Mouse (Mus musculus) heart, embryonic 11.5 days (tissue): ENCODE measurements at regions not wholly inside any gene's neighbourhood (a gene's known extent, or its start where the extent isn't known, plus 50 kb on each side); places are given as distances from the start of the nearest gene placed in this dataset.
A peak's percentile ranks its signal among the peaks of the same experiment; 100 is the strongest.

Experiments used
- ATAC-seq: fragments of 200-750 bp; cut with Nextera tagmentation; replicated peaks from 2 replicates; pipeline ENCODE4 v1.8.0; 2017; ENCODE audit warnings: moderate library complexity; ENCODE audit not compliant: insufficient number of reproducible peaks, low FRiP score, low TSS enrichment
- H3K27ac ChIP-seq: fragments of 300-500 bp; sonication (generic); 2 replicates; pipeline ENCODE4 v1.5.1; 2014; ENCODE audit warnings: mild to moderate bottlenecking, low read depth, low read length
- H3K27me3 ChIP-seq: fragments of 300-500 bp; sonication (generic); 2 replicates; pipeline ENCODE4 v1.6.1; 2014; ENCODE audit warnings: mild to moderate bottlenecking, low read length, mixed read lengths; ENCODE audit not compliant: control insufficient read depth, insufficient read depth
- H3K36me3 ChIP-seq: fragments of 300-500 bp; sonication (generic); 2 replicates; pipeline ENCODE4 v1.6.1; 2014; ENCODE audit warnings: mild to moderate bottlenecking, low read length, moderate library complexity, mixed read lengths; ENCODE audit not compliant: control insufficient read depth, insufficient read depth
- H3K4me1 ChIP-seq: fragments of 300-500 bp; sonication (generic); 2 replicates; pipeline ENCODE4 v1.6.1; 2014; ENCODE audit warnings: low read length; ENCODE audit not compliant: control insufficient read depth, insufficient read depth
- H3K4me2 ChIP-seq: fragments of 300-500 bp; sonication (generic); 2 replicates; pipeline ENCODE4 v1.6.1; 2014; ENCODE audit warnings: mild to moderate bottlenecking, moderate library complexity
- H3K4me3 ChIP-seq: fragments of 300-500 bp; sonication (generic); 2 replicates; pipeline ENCODE4 v1.5.1; 2014; ENCODE audit warnings: low read depth, low read length
- H3K9ac ChIP-seq: fragments of 300-500 bp; sonication (generic); 2 replicates; pipeline ENCODE4 v1.6.1; 2014; ENCODE audit warnings: mild to moderate bottlenecking, low read depth, low read length, moderate library complexity
- H3K9me3 ChIP-seq: fragments of 300-500 bp; sonication (generic); replicated peaks from 2 replicates; pipeline ENCODE4 v1.6.1; 2016; ENCODE audit warnings: low read length; ENCODE audit not compliant: control insufficient read depth
- WGBS: fragments of 180-500 bp; shearing (Covaris S2); extraction: QIAGEN DNeasy Blood & Tissue Kit; methylation state at CpG from one replicate; pipeline ENCODE4 v1.1.7; 2014; ENCODE audit not compliant: insufficient replicate concordance; 5-methylcytosine and 5-hydroxymethylcytosine counted together

- no peak overlapping the region for H3K9ac ChIP-seq
- no peaks in the 10 kb centered on the region for H3K9me3 ChIP-seq
- H3K36me3 ChIP-seq = no peaks in the 10 kb centered on the region
- 54% methylated on average over 3 of the region's 3 CpGs for WGBS
- no peak overlapping the region for H3K27ac ChIP-seq
- no peak overlapping the region for H3K4me3 ChIP-seq
- ATAC-seq = no peak
- no peak overlapping the region for H3K4me2 ChIP-seq
- no peaks in the 10 kb centered on the region for H3K4me1 ChIP-seq
- no peaks in the 10 kb centered on the region for H3K27me3 ChIP-seq
Measured at GRCm38 (mm10) chr4:55183519-55183918, 166.3 kb upstream of the Rad23b start.

GRCm38 (mm10) chr4:55188716-55189115 is 161.1 kb upstream of the Rad23b start:
- no peaks in the 10 kb centered on the region for H3K9me3 ChIP-seq
- no peaks in the 10 kb centered on the region for H3K27me3 ChIP-seq
- H3K4me3 ChIP-seq = no peak overlapping the region
- no peaks in the 10 kb centered on the region for H3K4me1 ChIP-seq
- ATAC-seq = no peak
- 85% methylated on average over 7 of the region's 7 CpGs for WGBS
- no peak overlapping the region for H3K4me2 ChIP-seq
- H3K9ac ChIP-seq = no peak overlapping the region
- no peaks in the 10 kb centered on the region for H3K36me3 ChIP-seq
- H3K27ac ChIP-seq = no peak overlapping the region

GRCm38 (mm10) chr4:55190586-55190985 is 159.3 kb upstream of the Rad23b start:
- Histone ChIP-seq H3K4me3 (no peak overlapping the region), H3K36me3 (no peaks in the 10 kb centered on the region), H3K4me1 (no peaks in the 10 kb centered on the region), H3K4me2 (no peak overlapping the region), H3K9ac (no peak overlapping the region), H3K27ac (no peak overlapping the region), H3K27me3 (no peaks in the 10 kb centered on the region), H3K9me3 (no peaks in the 10 kb centered on the region)
- WGBS = 47% methylated on average over 6 of the region's 6 CpGs
- ATAC-seq = no peak

DNA sequence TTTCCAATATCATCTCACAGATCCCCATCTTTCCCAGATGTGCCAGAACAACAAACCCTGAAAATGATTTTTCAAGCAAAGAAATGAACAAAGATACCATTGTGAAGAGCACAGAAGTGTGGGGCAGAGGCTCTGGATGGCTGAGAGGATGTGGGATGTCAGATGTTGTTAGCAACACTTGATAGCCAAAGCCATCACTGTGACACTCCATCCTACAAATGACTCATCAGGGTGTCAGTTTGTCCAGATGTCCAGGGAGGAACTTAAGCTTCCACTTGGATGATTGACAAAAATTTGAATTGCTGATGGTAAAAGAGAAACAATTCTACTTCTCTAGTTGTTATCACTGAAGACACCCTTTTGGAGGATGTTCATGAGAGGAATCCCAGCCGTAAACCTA is 155.8 kb upstream of the Rad23b start:
- WGBS = 74% methylated on average over 1 of the region's 1 CpGs

DNA sequence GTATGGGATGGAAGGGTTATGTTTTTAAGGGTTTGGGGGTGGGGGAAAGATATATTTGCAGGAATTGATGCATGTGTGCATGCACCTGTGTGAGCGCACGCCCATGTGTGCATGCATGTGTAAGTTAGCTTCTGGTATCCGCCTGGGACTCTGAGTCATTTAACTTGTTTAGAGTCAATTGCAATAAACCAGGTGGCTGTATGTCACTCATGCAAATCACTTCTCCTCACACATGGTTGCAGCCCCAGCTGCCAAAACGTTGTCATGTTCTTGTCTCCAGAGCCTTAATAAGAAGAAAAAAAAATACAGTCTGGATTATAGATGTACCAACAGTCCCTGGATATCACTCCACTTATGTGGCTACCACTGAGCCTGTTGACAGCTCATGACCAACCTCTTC is 155.3 kb upstream of the Rad23b start:
- no peaks in the 10 kb centered on the region for H3K36me3 ChIP-seq
- no peak overlapping the region for H3K4me3 ChIP-seq
- H3K27me3 ChIP-seq = no peaks in the 10 kb centered on the region
- ATAC-seq = no peak
- no peaks in the 10 kb centered on the region for H3K9me3 ChIP-seq
- no peak overlapping the region for H3K4me2 ChIP-seq
- no peak overlapping the region for H3K9ac ChIP-seq
- H3K27ac ChIP-seq = no peak overlapping the region
- H3K4me1 ChIP-seq = no peaks in the 10 kb centered on the region
- WGBS = 78% methylated on average over 4 of the region's 4 CpGs

More for the DNA sequence above, 155.8 kb upstream of the Rad23b start:
- no peaks in the 10 kb centered on the region for H3K4me1 ChIP-seq
- H3K36me3 ChIP-seq = no peaks in the 10 kb centered on the region
- no peaks in the 10 kb centered on the region for H3K27me3 ChIP-seq
- no peak overlapping the region for H3K9ac ChIP-seq
- no peak overlapping the region for H3K4me2 ChIP-seq
- ATAC-seq = no peak
- no peaks in the 10 kb centered on the region for H3K9me3 ChIP-seq
- no peak overlapping the region for H3K27ac ChIP-seq
- H3K4me3 ChIP-seq = no peak overlapping the region

DNA sequence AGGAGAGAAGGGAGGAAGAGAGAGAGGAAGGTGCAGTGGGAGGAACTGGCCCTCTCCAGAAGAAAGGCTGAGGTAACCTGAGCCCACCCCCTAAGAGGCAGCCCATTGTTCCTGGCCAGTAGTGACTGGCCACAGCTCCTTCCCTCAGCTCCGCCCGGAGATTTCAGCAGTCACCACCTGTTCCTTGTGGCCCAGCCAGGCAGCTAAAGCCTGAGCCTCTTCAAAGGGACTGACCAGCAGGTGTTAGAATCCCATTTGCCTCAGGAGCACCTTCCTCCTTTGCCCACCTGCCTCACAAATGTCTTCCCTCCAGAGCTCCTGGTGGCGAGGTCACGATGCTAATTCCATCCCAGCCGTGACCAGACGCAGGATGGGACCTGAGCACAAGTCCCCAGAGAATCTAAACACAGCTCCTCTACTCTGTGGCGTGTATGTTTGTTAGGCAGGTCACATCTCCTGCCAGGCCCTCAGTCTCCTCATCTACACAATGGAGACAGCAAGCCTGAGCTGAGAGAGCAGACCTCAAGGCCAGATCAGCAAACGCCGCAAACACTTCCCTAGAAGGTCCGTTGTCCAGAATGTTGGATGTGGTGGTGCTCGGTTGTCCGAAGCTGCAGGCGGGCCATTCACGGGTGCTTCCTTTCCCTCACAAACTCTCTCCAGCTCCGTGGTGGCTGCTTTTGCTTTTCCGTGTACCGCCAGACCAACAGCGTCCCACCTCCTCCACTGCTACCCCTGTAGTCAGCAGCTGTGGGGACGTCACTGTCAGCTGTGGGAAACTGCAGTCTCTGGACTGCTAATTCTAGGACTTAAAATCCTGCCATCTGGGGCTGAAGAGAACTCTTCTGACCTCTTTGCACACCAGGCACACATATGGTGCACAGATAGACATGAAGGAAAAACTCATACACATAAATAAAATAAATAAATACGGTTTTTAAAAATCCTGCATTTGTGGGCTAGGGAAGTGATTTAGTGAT is 145.8 kb upstream of the Rad23b start:
- Histone ChIP-seq H3K27me3 (no peaks in the 10 kb centered on the region), H3K4me2 (no peak overlapping the region)
- WGBS = 49% methylated on average over 20 of the region's 20 CpGs

GRCm38 (mm10) chr4:55206226-55206625 is 143.6 kb upstream of the Rad23b start:
- peaks cover 11% of the 10 kb centered on the region for H3K4me1 ChIP-seq
- no peaks in the 10 kb centered on the region for H3K36me3 ChIP-seq
- H3K4me3 ChIP-seq = no peak overlapping the region
- no peaks in the 10 kb centered on the region for H3K9me3 ChIP-seq
- no peak overlapping the region for H3K9ac ChIP-seq
- no peak for ATAC-seq
- WGBS = 67% methylated on average over 3 of the region's 3 CpGs
- no peaks in the 10 kb centered on the region for H3K27me3 ChIP-seq
- H3K27ac ChIP-seq = no peak overlapping the region
- no peak overlapping the region for H3K4me2 ChIP-seq

More for the DNA sequence above, 145.8 kb upstream of the Rad23b start:
- H3K9ac ChIP-seq = no peak overlapping the region
- H3K27ac ChIP-seq = no peak overlapping the region
- no peak overlapping the region for H3K4me3 ChIP-seq
- no peak for ATAC-seq
- H3K4me1 ChIP-seq = peaks cover 11% of the 10 kb centered on the region
- no peaks in the 10 kb centered on the region for H3K36me3 ChIP-seq
- no peaks in the 10 kb centered on the region for H3K9me3 ChIP-seq

GRCm38 (mm10) chr4:55207749-55208385 is 142.0 kb upstream of the Rad23b start:
- H3K4me1 ChIP-seq = peaks cover 11% of the 10 kb centered on the region
- H3K27ac ChIP-seq = no peak overlapping the region; the same call in 1 of the 2 replicates
- no peak overlapping the region for H3K4me3 ChIP-seq
- H3K9ac ChIP-seq = peak overlapping the region; percentile 28; the same call in 1 of the 2 replicates
- no peaks in the 10 kb centered on the region for H3K9me3 ChIP-seq
- H3K36me3 ChIP-seq = no peaks in the 10 kb centered on the region
- no peak for ATAC-seq
- no peaks in the 10 kb centered on the region for H3K27me3 ChIP-seq
- 25% methylated on average over 13 of the region's 13 CpGs for WGBS
- H3K4me2 ChIP-seq = peak overlapping the region; percentile 54
